Mouse (Mus musculus) left cerebral cortex, adult 8-10 months (tissue): Measurements from ENCODE around the gene Psap. TPM values are rescaled to one million over a fixed set of nuclear protein-coding genes. Genes with fewer than 3 reads are reported as not detected.
"Not testable (repeated sequence)": the region's sequence is repeated elsewhere in the genome, so short reads cannot be mapped to it uniquely, and the experiment has no call there.

ENCODE experiments used
- DNase-seq, 2 experiments: peaks; one replicate each; pipeline ENCODE4 v3.0.0; 2022; ENCODE audit warnings: low spot score in 2 of 2
- total RNA-seq, 4 experiments: library from RNA; stranded (reverse); gene quantifications; 2 replicates each; pipeline ENCODE4 v1.2.4; 2022

Gene Psap
- total RNA-seq: 1,000 to 10,000 TPM; 1,605 to 1,722 (median 1,654) TPM

- peak; percentile 92 for DNase-seq
Measured at GRCm38 (mm10) chr10:60277207-60278005, at the start of gene Psap. Psap (plus strand) TSS chr10:60277627.

DNA sequence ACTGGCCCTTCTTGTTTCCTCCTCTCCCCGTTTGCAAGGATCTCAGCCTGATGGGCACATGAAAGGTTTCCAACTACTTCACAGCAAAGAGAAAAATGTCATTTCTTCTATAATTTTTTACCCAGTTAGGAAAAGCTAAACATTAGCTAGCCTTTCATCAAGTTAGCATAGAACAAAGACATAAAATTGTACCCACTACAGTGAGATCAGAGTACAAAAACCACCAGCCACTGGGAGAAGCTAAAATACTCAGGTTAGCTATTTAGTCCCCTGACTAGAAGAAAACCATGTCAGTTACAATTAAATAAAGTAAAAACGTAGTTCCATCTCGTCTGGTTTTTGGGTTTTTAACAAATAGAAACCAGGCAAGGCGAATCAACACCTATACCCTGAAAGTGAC lies 49.8 kb upstream of the Psap start:
- DNase-seq: no peak

DNA sequence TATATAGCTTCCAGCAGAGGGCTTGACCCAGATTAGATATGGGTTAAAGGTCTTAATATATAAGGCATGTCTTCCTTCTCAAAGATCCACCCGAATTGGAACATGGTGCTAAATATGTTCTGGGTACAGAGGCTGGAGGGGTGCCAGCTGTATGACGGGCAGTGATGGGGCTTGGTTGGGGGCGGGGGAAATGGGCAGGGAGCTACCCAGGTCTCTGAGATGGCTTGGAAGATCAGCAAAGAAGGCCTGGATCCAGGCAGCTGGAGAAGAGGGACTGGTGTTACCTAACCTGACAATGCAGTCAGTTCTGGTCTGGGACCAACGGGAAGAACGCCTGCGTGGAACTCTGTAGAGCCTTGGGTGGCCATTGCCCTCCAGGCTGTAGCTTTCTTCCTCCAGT lies 48.3 kb upstream of the Psap start:
- DNase-seq: no peak

GRCm38 (mm10) chr10:60230321-60231088 lies 46.9 kb upstream of the Psap start:
- DNase-seq: no peak

GRCm38 (mm10) chr10:60234006-60234405 lies 43.4 kb upstream of the Psap start:
- no peak for DNase-seq

GRCm38 (mm10) chr10:60235876-60236275 lies 41.6 kb upstream of the Psap start:
- not testable (repeated sequence) for DNase-seq

- DNase-seq: no peak
Measured at GRCm38 (mm10) chr10:60237475-60238154, 39.8 kb upstream of the Psap start.

GRCm38 (mm10) chr10:60240416-60240815 lies 37.0 kb upstream of the Psap start:
- DNase-seq: no peak

DNA sequence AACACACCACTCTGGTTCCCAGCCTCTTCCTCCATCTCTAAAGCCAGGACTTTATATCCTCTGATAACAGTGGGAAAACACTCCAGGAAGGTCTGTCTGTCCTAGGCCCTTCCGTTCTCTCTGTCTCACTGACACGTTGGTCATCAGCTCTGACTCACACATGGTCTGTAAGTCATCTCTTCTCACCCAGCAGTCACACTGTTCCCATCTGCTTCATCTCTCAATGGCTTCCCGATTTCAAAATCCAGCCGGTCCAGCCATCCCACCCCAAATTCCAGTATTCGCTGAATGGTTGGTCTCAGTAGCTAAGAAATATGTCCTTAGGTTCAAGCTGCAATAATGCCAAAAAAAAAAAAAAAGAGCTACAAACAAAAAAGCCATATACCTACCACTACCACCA lies 33.5 kb upstream of the Psap start:
- DNase-seq: no peak

DNA sequence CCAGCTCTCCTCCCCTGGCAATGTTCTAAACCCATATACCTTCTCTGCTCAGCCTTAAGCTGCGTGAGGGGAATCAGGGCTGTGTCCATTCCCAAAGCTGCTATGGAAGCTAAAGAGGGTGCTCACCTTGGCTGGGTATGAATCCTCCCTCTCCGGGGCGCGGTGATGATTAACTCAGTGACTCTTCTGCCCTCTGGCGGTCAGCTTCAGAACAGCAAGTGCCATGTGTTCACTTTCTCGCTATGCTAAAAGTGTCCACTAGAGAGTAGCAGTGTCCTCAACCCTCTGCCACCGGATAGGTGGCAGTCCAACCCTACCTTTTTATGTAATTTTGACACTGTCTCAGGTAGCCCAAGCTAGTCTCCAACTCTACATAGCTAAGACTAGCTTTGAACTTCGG lies 32.4 kb upstream of the Psap start:
- DNase-seq: peak; percentile 66 to 98

GRCm38 (mm10) chr10:60245635-60246034 lies 31.8 kb upstream of the Psap start:
- no peak for DNase-seq

GRCm38 (mm10) chr10:60246519-60246918 lies 30.9 kb upstream of the Psap start:
- peak in 1 of 2 experiments; percentile 25 for DNase-seq

DNA sequence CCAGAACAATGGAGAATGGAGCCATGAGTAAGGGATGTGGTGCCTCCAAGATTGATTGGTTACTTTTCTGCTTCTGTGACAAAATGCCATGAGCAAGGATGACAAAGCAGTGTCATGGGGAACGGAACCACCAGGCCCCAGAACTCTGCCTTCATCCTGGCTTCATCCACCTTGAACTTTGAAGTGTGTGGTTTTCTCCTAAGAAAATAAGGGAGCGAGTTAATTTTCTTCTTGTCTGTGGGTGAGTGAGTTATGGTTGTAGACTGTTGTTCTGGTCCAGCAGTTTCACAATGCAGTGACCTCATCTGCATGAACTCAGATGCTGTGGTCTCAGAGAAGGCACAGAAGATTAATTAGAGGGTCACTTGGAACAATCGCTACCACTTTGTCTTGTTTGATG lies 29.1 kb upstream of the Psap start:
- not testable (repeated sequence) for DNase-seq

DNA sequence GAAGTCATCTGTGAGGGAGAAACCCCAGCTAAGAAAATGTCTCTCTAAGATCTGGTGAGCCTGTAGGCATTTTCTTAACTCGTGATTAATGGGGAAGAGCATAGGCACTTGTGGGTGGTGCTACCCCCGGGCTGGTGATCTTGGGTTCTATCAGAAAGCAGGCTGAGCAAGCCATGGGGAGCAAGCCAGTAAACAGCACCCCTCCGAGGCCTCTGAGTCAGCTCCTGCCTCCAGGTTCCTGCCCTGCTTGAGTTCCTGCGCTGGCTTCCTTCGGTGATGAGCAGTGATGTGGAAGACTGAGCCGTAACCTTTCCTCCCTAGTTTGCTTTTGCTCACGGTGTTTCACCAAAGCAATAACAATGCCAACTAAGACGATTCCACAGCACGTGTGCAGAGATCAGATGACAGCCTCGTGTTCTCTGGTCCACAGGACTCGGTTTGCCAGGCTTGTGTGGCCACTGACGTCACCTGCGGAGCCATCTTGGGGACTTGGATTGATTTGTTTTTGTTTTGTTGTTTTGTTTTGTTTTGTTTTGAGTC lies 26.9 kb upstream of the Psap start:
- DNase-seq: no peak

GRCm38 (mm10) chr10:60252187-60252586 lies 25.2 kb upstream of the Psap start:
- DNase-seq: no peak

GRCm38 (mm10) chr10:60252606-60253005 lies 24.8 kb upstream of the Psap start:
- DNase-seq: no peak

DNA sequence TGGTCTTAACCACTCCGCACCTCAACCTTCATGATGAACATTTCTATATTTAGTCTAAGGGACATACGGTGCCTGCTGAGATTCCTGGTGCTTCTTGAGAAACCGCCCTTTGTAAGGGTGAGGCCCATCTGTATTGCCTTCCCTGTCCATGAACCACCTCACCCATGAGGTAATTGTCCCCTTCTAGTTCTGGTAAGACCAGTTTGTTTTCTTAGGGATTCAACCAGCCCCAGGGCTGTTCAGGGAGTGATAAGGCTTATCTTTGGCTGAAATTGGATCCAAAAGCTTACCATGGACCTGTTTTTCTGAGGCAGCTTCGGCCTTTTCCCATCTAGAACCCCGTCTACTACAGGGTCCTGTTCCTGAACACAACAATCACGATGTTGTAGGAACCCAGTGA lies 21.3 kb upstream of the Psap start:
- no peak for DNase-seq

DNA sequence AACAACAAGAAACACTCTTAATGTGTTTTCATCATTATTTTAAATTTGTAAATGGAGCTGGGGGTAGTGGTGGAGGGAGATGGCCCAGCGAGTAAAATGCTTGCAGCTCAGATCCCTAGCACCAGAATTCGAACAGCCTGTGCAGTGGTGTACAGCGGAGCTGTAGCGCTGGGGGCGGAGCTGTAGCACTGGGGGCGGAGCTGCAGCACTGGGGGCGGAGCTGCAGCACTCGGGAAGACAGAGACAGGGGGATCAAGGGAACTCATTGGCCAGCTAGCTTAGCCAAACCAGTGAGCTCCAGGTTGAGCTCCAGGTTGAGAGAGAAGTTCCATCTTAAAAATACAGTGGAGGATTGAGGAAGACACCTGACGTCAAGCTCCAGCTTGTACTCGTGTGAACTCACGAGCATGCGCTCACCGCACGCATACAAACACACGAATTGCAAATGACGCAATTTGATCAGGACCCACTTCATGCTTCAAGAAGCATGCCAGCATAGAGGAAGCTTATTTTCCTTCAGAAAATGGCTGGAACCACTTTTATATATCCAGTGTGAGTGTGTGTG lies 20.1 kb upstream of the Psap start:
- DNase-seq: no peak

- DNase-seq: no peak
Measured at GRCm38 (mm10) chr10:60260557-60261294, 16.7 kb upstream of the Psap start.

DNA sequence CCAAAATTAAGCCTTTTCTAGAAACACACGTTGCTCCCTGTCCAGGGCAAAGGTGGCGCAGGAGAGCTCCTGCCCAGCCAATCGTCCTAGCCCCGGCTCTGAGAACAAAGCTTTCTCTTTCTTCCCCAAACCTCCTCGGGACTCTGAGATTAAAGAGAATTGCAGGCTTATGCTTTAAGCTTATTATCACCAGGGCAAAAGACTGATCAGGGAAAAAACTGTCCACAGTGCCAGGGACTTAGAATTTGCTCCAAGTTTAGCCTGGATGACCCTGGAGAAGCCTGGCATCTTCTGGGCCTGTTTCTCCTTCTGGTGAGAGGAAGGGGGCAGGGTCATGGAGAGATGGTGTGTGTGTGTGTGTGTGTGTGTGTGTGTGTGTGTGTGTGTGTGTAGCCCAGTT lies 15.9 kb upstream of the Psap start:
- no peak for DNase-seq

DNA sequence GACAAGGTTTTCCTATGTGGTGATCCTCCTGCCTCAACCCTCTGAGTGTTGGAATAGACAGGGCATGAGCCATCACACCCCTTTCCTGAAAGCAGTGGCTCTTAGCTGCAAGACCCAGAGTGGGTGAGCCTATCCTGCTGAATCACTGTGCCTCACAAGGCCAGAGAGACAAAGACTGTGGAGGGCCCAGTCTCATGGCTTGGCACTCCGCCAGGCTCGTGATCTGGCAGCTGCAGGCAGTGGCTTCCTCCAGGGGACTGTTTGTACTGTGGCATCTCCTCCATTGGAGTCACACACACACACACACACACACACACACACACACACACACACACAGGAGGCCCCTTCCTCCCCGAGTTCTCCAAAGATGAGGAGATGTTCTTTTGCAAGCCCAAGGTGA lies 15.0 kb upstream of the Psap start:
- DNase-seq: peak; percentile 56 to 82
